Mouse (Mus musculus): ENCODE data around the gene Faf1.

DNA sequence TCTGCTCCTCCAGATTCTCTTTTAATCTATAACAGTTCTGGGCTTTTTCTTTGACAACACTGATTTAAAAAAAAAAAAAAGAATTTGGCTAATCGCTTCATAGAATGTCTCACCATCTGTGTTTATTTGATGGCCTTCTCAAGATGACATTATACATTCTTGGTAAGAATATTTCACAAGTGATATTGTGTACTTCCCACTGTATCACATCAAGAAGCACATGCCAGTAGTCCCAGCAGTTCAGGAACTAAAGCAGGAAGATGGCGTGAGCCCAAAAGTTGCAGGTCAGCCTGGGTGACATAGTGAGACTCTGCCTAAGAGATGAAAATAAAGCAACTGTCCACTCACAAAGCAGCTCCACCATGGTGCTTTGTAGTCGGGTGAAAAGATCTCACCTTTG lies 34.9 kb upstream of the Faf1 start:
- TF ChIP-seq CTCF (IDR thresholded peaks at IDR 0.05; ENCODE audit: low read depth, low read length) (no peak), POLR2A (IDR thresholded peaks at IDR 0.05; ENCODE audit: insufficient read depth, low read length) (no peak), EP300 (IDR thresholded peaks at IDR 0.05; ENCODE audit: insufficient read depth, low read depth, low read length) (no peak)

Data from ES-Bruce4 (cell line).